Mouse (Mus musculus) testis, postnatal 14 days (tissue): Measurements from ENCODE around the gene Agpat4.
A peak's percentile ranks its signal among the peaks of the same experiment; 100 is the strongest.
"Not testable (repeated sequence)": the region's sequence is repeated elsewhere in the genome, so short reads cannot be mapped to it uniquely, and the experiment has no call there.

Experiments
- DNase-seq: peaks from one replicate; pipeline ENCODE4 v3.0.0; 2021; ENCODE audit warnings: low spot score

The Agpat4 gene

DNA sequence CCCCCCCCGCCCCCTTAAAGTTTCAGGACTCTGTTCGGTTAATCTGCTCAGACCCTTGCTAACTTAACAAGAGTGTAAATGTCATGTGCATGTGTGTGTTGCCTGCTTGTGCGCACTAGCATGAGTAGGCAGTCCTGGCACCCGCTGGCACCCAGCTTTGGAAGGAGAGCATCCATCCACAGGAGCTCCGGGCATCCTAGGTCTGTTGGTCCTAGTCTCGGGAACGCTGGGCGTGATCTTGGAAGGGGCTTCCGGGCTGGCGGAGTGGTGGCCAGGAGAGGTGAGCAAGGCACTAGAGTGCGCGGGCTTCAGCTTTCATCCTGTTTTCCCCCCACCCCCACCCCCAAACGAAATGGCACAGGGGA is at the start of gene Agpat4:
TSS of gene Agpat4 (plus strand) at position 144 of the 365 bp plus-strand sequence.
- peak; percentile 31 for DNase-seq

DNA sequence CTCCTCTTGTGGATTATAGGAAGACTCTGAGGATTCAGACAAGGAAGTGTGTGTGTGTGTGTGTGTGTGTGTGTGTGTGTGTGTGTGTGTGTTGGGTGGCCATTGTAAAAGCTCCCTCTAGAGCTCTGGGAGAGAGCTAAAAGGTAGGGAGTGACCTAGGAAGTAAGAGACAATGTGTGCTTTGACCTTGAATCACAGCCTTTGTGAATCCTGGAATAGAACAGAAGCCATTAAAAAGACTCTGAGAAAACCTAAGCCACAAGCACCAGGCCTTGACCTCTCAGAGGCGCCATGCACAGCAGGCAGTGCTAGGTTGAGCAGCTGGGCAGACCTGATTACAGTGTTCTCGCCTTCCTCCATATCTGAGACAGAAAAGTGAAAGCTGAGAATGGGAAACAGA is 41.7 kb upstream of the Agpat4 start:
- no peak for DNase-seq

DNA sequence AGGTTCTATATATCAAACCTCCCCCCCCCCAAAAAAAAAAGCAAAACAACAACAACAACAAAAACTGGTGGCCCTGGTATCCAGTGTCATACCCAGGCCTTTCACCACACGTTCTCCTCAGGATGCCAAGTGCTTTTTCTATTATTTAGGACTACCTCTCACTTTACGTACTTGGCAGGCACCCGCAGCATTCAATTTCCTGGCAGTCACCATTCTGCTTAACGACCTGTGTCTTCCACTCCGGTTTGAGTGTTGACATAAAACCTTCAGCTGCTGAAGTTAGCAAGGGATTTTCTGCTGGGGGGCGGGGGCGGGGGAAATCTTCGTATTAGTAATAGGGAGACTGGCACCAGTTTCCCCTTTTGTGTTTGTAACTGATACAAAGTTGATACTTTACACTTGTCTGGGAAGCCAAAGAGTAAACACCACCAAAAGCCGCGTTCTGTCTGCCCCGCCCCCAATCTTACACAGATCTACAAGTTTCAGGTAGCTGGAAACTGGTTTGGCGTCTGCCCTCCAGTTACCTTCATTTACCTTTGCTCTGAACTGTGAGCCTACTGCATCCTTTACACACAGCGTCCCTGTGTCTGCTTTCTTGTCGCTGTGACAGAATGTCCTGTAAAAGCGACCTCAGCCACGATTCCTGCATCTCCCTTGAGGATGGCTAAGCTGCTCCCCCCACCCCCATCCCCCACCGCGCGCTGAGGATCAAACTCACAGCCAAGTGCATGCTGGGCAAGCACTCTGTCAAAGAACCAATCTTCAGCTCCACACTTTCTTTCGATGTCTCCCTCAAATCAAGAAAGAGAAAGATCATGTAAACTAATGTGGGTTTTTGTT is 37.6 kb upstream of the Agpat4 start:
- peak; percentile 63 for DNase-seq

DNA sequence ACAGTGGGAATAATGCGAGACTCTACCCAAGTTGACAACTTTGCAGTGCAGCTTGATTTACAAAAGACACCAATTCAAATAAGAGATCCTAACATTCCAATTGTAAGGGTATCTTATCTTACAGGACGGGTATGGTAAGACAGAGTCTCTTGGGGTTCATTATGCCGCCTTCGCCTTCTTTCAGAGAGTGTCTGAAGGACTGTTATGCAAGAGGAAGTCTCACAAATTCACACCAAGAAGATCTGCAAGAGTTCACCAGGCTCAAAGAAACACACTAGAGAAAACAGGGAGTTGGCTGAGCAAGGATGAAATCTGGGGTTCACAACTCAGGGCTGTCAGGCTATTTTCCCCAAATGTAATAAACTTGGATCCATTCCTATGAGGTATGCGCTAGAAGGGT is 36.3 kb upstream of the Agpat4 start:
- DNase-seq = no peak

DNA sequence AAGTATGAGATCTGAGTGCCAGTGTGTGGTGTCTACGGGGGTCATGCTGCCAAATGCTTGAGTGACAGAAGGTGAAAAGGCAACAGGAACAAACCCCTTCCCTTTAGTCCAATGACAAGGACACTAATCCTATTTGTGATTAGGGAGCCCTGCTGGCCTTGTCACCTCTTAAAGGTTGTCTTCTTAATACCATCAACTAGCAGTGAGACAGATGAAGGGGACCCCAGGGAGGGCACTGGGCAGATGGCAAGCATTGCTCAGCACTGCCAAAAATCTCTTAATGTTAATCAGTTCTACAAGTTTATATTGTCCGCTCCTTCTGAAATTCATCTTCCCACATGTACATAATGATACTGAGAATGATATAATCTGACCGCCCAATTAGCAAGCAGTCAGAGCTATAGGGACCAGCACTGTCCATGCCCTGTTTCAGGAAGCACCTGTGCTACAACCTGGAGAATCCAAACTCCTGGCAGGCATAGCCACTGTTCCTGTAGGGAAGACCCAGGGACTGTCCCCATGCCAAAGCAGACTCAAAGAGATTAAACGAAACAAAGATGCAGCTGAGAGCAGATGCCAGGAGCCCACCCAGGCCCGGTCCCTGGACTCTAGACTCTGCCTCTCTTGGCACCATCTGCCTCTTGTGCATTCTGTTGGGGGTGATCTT is 28.1 kb upstream of the Agpat4 start:
- DNase-seq = no peak

DNA sequence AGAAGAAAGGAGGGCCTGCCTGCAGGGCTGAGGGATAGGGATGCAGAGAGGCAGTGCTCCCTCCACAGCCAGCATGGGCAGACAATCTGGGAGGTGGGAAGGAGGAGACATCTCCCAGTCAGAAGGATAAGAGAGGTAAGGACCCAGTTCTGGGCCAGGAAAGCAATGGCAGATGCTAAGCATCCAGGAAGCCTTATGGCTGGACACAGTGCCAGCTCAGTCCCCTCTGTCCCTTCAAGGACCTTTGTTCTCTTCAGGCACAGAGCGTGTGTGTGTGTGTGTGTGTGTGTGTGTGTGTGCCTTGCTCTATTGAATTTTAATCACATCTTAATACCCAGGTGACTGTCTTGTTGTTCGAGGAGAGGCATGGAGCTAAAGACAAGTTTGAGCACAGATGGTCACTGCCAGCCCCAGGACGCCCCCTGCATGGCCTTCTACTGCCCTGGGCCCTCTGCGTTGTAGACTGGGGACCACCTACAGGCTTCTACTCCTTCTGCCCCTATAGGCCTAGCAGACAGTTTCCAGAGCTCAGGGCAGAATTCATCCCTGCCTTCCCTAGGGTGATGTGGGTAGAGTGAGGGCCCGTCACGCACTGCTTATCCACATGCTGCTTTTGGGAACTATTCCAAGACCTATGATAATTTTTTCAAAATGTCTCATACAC is 25.5 kb upstream of the Agpat4 start:
- no peak for DNase-seq

DNA sequence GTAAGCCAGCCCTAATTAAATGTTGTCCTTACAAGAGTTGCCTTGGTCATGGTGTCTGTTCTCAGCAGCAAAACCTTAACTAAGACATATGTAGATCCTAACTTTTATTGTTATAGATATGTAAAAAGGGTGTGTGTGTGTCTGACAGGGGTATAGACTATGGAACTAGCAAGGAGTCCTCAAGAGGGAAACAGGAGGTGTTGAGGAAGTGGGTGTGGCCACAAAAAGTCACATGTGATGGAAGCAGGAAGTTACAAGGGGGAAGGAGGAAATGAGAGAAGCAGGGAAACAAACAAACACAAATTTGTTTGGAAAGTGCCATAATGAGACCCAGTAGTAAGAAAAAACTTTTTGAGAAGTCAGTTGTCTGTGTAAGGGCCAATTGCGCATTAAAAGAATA is 24.5 kb upstream of the Agpat4 start:
- DNase-seq = no peak

DNA sequence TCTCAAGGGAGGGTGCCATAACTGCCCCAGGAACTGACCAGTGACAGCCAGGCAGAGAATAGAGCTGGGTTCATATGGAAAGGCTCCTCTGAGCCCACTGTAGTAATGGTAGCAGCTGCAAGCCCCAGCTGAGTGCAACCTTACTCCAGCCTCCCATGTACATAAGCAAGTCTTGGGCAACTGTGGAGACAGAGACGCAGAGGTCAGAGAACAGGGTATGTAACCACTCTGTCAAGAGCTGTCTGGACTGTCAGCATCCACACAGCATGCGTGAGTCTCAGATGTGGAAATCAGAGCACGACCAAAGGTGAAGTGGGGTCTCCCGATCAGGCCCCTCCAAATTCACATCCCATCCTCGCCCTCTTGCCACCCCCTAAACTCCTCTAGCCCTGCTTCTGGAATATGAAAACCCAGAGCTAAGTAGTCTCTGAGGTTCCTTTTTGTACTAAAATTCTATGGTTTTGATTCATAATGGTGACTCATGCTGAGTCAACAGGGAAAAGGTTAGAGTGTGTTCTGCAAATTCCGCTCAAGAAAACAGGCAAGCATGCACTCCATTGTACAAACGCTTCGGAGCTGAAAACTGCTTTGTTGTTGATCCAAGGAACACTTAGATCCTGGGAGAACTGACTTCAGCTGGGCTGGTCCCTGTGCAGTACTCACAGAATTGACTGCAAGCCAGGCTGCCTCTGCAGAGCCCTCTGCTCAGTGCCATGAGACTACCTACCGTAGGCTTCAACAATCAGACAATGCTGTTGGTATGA is 23.5 kb upstream of the Agpat4 start:
- DNase-seq = peak; percentile 45

DNA sequence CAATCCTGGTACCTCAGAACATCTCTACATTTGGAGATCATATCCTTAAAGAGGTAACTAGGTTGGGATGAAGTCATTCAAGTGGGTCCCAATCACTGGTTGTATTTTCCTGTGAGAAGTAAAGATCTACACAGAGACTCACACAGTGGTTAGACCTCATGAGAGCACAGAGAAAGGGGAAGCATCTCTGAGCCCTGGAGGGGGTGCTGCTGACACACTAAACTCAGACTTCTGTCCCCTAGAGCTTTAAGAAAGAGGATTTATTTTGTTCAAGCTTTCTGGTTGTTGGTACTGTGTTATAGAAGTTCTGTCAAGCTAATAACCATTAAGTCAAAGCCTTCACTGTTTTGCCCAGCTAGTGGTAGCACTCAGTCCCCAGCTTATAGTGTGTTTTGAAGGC is 19.1 kb upstream of the Agpat4 start:
- DNase-seq = no peak

DNA sequence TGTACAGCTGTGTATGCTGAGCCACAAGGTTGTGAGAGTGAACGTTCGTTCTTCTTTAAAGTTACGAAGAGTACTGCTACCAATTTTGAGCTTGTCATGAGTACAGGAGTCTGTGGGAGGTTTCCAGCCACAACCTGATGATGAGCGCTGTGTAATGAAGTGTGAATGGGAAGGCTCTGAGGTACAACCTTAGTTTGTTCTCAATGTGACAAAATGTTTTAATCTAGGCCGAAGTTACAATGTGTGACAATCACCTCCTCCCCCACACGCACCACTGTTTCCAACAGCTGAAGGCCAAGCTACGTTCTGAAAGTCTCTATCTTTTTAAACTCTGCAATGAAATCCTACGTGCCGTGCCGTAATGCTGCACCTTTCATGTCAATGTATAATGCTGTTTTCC is 16.2 kb upstream of the Agpat4 start:
- DNase-seq = peak; percentile 68

DNA sequence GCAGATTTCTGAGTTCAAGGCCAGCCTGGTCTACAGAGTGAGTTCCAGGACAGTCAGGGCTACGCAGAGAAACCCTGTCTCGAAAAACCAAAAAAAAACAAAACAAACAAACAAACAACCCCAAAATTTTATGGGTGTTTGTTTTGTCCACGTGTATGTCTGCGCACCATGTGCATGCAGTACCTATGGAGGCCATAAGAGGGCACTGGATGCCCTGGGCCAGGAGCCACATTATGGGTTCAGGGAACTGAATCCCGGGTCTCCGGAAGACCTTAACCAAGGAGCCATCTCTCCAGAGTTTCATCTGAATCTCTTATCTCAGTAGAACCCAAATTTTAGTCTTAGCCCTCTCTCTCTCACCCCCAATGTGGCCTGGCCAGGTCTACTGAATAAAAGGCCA is 14.7 kb upstream of the Agpat4 start:
- no peak for DNase-seq

DNA sequence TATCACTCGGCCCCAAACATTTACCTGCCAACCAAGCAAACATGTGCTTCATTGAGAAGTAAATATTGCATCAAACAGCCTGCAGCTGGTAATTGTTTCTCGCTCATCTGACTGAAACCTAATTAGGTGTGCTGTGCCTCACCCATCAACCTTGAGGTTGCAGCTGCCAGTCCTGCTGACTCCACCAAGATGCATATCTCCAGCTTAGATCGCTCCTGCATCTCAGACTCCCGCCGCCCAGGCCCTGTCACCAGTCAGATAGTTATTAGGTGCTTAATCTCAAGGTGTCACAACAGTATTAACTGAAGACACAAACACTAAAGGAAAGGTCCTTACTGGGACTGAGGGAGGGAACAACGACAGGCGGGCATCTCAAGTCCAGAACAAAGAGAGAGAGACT is 14.3 kb upstream of the Agpat4 start:
- DNase-seq = no peak

DNA sequence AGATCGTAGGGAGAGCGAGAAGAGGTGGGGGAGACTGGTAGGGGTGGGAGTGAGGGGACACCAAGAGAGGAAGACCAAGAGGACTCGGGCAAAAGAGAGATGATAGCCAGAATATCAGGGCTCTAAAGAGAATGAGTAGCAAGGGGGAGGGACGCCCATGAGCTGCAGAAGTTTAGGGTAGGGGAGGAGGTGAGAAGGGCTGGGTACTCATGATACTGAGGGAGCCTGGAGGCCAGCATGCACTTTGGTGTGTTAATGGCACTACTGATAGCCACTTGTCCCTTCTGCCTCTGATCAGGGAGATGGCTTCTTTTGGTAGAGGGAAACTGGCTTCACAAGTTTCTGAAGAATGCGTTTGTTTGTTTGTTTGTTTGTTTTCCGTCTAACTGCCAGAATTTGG is 13.8 kb upstream of the Agpat4 start:
- DNase-seq = no peak

DNA sequence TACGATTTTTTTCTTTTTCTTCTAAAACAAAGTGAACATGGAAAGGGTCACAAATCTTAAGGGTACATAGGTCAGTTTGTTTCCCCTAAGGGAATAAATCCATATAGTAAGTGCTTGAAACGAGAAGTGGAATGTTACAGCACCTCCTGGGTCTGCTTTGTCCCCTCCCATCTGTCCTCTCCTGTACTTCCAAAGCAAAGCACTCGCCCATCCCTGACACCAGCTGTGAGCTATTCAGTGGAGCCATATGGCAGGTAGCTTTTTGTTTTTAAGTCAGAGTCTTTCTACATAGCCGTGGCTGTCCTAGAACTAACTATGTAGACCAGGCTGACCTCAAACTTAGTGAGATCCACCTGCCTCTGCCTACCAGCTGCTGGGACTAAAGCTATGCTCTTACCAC is 12.2 kb upstream of the Agpat4 start:
- DNase-seq = no peak

DNA sequence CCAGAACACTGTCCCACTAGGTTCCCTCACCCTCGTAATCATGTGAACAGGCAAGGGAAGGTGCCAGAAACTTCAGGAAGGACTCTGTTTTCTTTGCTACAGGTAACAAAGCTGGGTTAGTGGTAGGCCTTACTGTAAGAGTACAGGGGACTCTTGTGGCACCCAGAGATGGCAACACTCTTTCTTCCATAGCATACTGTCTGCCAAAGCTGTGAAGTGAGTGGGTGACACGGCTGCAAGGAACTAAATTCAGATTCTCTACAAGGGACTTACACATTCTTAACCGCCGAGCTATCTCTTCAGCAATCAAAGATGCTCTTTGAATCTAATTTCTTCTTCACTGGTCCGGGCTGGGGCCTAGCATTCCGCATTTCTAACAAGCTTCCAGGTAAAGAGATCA is 4.9 kb upstream of the Agpat4 start:
- no peak for DNase-seq

DNA sequence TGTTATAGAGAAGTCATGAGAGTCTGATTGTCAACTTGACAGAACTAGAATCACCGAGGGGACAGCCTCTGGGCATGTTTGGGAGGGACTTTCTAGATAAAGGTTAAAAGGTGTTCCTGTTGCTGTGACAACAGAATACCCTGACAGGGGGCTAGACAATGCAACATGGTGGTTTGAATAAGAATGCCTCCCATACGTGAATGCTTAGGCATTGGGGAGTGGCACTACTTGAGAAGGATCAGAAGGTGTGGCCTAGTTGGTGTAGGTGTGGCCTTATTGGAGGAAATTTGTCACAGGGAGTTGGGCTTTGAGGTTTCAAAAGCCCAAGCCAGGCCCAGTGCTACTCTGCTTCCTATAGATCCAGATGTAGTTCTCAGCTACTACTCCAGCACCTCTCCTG is 3.4 kb upstream of the Agpat4 start:
- no peak for DNase-seq

DNA sequence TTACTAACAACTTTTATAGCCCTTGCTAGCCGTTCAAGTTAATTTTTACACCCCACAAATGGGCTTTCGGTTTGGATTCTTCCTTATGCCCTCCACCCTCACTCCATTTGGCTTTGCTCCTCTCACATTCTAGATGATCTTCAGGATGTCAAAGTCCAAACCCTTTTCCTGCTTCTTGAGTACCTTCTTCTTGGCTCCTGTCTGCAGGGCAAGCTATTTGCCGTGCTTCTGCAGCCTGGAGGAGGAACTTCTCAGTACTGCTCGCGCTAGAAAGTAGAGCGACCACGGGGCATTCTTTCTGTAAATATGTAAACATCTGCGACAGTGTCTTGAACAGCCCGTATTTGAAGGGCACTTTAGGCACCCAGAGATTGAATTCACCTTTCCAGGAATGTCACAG is 373 bp upstream of the Agpat4 start:
- no peak for DNase-seq

DNA sequence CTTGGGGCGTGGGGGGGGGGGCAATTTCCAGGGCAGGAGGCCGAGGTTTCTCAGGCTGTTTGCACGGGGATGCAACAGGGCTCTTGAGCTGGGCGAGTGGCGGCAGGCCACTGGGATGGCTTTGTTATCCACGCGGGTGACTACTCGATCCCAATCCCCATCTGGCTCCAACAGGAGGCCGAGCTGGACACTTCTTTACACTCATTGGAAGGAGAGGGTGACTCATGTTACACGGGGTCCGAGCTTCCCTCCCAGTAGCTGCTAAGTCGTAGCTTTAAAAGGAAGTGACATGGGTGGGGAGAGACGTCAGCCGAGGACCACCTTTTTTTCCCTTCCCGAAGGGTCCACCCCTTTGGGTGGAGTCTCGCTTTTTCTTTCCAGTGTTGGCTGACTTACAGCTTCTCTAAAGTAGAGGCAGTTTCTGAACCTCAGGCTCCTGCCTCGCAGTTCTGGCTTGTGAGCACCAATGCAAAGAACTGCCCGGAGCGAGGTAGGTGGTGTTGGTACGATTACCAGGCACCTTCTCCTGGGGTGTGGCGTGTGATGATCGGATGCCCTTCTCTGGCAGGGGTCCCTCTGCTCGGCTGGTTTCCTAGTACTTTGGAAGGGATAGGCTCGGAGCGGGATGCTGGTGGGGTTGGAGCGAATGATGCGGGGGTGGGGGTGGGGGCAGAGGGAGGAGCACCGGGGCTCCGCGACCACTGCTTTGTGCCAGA is 580 bp downstream of the Agpat4 start:
- DNase-seq = peak; percentile 78

DNA sequence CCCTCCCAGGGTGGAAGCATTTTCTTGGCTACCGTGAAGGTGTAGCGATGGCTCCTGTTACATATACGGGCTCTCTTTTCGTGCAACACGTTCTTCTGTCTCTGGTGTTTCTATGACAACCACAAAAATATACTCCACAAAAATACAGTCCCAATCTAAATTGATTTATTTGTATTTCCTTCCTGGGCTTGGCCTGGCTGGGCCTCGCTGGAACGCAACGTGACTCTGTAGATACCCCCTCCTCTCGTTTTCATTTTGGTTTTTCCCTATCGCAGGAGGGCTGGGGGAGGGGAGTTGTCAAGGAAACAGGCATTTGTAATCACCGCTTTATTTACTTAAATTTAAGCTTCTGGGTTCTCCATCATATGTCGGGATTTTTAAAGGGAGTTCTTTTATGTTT is 1.2 kb downstream of the Agpat4 start:
- DNase-seq = no peak

DNA sequence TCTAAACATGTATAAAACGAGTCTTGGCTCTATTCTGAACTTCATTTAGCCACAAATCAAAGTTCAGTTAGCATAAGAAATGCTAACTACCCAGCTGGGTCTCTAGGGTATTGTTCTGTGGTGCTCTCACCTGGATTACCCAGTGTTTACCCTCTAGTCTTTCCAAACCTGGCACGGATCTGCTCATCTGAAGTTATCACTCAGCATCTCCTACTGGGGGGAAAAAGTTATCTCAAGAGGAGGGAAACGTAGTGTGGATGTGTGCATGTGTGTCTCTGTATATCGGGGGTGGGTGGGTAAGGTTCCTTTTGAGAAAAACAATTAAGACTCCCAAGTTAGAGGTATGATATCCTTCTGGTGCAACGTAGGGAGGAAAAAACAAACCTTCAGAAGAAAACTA is 1.8 kb downstream of the Agpat4 start:
- no peak for DNase-seq

DNA sequence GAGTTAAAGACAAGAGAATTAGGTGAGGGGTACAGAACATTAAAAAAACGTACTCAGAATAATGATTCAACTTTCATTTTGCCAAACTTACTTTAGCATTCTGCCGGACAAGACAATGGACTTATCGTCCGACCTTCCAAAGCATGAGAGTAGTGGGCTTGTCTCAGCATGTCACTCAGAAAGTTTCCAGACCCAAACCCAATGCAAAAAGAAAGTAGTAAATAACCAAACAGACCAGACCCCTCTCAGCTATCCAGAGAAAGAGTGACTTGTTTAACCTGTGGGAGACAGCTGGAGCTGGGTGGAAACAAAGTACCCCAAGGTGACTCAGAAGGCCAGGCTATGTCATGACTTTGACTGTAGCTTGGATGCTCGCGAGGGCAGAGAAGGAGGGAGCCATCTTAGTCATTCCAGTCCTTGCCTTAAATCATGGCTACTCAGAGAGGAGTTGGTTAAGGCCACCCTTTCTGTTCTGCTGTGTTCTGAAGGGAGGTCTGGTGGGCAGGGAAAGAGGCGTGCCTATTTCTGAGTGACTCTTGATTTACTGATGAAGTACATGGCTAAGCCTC is 2.8 kb downstream of the Agpat4 start:
- no peak for DNase-seq

DNA sequence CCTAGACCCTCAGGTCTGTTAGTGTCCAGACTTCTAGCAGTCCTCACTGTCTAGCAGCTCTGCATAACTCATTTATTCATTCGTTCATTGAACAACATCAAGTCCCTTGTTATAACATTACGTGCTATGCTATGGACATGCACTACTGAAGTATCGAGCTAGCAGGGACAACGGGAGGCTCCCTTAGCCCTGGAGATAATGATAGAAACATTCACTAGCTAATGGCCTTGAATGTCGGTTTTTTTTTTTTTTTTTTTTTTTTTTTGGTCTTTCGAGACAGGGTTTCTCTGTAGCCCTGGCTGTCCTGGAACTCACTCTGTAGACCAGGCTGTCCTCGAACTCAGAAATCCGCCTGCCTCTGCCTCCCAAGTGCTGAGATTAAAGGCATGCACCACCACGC is 3.8 kb downstream of the Agpat4 start:
- not testable (repeated sequence) for DNase-seq
